Mouse (Mus musculus): Measurements from ENCODE around the gene Ubxn10. TPM values are rescaled to one million over a fixed set of nuclear protein-coding genes. Genes with fewer than 3 reads are reported as not detected.

Gene Ubxn10
- polyA plus RNA-seq, 1 experiment from 2014 or later: 1.0 TPM

Other genes starting within 250 kb of the Ubxn10 start
- gene Vwa5b1, start 101.3 kb downstream of the Ubxn10 start, polyA plus RNA-seq (2016; fragmentation: Nextera tagmentation; extraction: Ambion mirVana): 0.15 TPM in 1 of 2 replicates, not detected in the other
- gene Pla2g2c, start 12.4 kb downstream of the Ubxn10 start, polyA plus RNA-seq (2016; fragmentation: Nextera tagmentation; extraction: Ambion mirVana): 0.38 and 0.92 TPM in 2 replicates
- gene Pla2g2f, start 20.5 kb upstream of the Ubxn10 start, polyA plus RNA-seq (2016; fragmentation: Nextera tagmentation; extraction: Ambion mirVana): 0.24 and 0.33 TPM in 2 replicates
- gene Pla2g2d, start 38.6 kb upstream of the Ubxn10 start, polyA plus RNA-seq (2016; fragmentation: Nextera tagmentation; extraction: Ambion mirVana): not detected in 2 replicates
- gene Pla2g5, start 126.3 kb upstream of the Ubxn10 start, polyA plus RNA-seq (2016; fragmentation: Nextera tagmentation; extraction: Ambion mirVana): not detected in 2 replicates
- gene Gm13030, start 136.8 kb upstream of the Ubxn10 start, polyA plus RNA-seq (2016; fragmentation: Nextera tagmentation; extraction: Ambion mirVana): not detected in 2 replicates
- not detected in 2 replicates for gene Pla2g2e, start 140.8 kb upstream of the Ubxn10 start, polyA plus RNA-seq (2016; fragmentation: Nextera tagmentation; extraction: Ambion mirVana)
- gene Otud3, start 176.8 kb upstream of the Ubxn10 start, polyA plus RNA-seq (2016; fragmentation: Nextera tagmentation; extraction: Ambion mirVana): 3.2 and 4.4 TPM in 2 replicates
- not detected in 2 replicates for gene Rnf186, start 229.9 kb upstream of the Ubxn10 start, polyA plus RNA-seq (2016; fragmentation: Nextera tagmentation; extraction: Ambion mirVana)
- 2.0 and 2.7 TPM in 2 replicates for gene Tmco4, start 235.7 kb upstream of the Ubxn10 start, polyA plus RNA-seq (2016; fragmentation: Nextera tagmentation; extraction: Ambion mirVana)

Data from limb, embryonic 12.5 days (tissue).